Mouse (Mus musculus) limb, embryonic 15.5 days (tissue): ENCODE measurements at regions not wholly inside any gene's neighbourhood (a gene's known extent, or its start where the extent isn't known, plus 50 kb on each side); places are given as distances from the start of the nearest gene placed in this dataset.

Experiments
- ATAC-seq: fragments of 200-750 bp; cut with Nextera tagmentation; 2 replicates; pipeline ENCODE4 v1.8.0; 2017; ENCODE audit warnings: low read depth, moderate TSS enrichment; ENCODE audit not compliant: insufficient number of reproducible peaks, low FRiP score, low TSS enrichment
- H3K27ac ChIP-seq: fragments of 300-500 bp; sonication (generic); 2 replicates; pipeline ENCODE4 v1.5.1; 2015; ENCODE audit warnings: moderate library complexity, mild to moderate bottlenecking, inconsistent platforms
- H3K27me3 ChIP-seq: fragments of 300-500 bp; sonication (generic); 2 replicates; pipeline ENCODE4 v1.6.1; 2015; ENCODE audit warnings: inconsistent platforms
- H3K36me3 ChIP-seq: fragments of 300-500 bp; sonication (generic); 2 replicates; pipeline ENCODE4 v1.6.1; 2015; ENCODE audit warnings: inconsistent platforms
- H3K4me1 ChIP-seq: fragments of 300-500 bp; sonication (generic); 2 replicates; pipeline ENCODE4 v1.6.1; 2015; ENCODE audit warnings: inconsistent platforms
- H3K4me2 ChIP-seq: fragments of 300-500 bp; sonication (generic); 2 replicates; pipeline ENCODE4 v1.6.1; 2015; ENCODE audit warnings: mild to moderate bottlenecking, inconsistent platforms
- H3K4me3 ChIP-seq: fragments of 300-500 bp; sonication (generic); 2 replicates; pipeline ENCODE4 v1.5.1; 2015; ENCODE audit warnings: mild to moderate bottlenecking, inconsistent platforms
- H3K9ac ChIP-seq: fragments of 300-500 bp; sonication (generic); 2 replicates; pipeline ENCODE4 v1.6.1; 2015; ENCODE audit warnings: inconsistent platforms
- H3K9me3 ChIP-seq: fragments of 300-500 bp; sonication (generic); 2 replicates; pipeline ENCODE4 v1.6.1; 2016; ENCODE audit warnings: inconsistent platforms
- WGBS: fragments of 180-500 bp; shearing (Covaris S2); methylation state at CpG from one replicate; pipeline ENCODE4 v1.1.7; 2015; 5-methylcytosine and 5-hydroxymethylcytosine counted together

- 72% methylated on average over 22 of the region's 22 CpGs for WGBS
- H3K9ac ChIP-seq = no peak overlapping the region
- no peaks in the 10 kb centered on the region for H3K36me3 ChIP-seq
- H3K4me3 ChIP-seq = no peak overlapping the region
- ATAC-seq = peak; percentile 62; the same call in 1 of the 2 replicates
- H3K27ac ChIP-seq = no peak overlapping the region
- H3K4me2 ChIP-seq = no peak overlapping the region
- no peaks in the 10 kb centered on the region for H3K27me3 ChIP-seq
- H3K9me3 ChIP-seq = no peaks in the 10 kb centered on the region
- H3K4me1 ChIP-seq = peaks cover 5% of the 10 kb centered on the region; the same call in 1 of the 2 replicates
Measured at GRCm38 (mm10) chr15:25536451-25537334, 85.6 kb upstream of the Myo10 start.

DNA sequence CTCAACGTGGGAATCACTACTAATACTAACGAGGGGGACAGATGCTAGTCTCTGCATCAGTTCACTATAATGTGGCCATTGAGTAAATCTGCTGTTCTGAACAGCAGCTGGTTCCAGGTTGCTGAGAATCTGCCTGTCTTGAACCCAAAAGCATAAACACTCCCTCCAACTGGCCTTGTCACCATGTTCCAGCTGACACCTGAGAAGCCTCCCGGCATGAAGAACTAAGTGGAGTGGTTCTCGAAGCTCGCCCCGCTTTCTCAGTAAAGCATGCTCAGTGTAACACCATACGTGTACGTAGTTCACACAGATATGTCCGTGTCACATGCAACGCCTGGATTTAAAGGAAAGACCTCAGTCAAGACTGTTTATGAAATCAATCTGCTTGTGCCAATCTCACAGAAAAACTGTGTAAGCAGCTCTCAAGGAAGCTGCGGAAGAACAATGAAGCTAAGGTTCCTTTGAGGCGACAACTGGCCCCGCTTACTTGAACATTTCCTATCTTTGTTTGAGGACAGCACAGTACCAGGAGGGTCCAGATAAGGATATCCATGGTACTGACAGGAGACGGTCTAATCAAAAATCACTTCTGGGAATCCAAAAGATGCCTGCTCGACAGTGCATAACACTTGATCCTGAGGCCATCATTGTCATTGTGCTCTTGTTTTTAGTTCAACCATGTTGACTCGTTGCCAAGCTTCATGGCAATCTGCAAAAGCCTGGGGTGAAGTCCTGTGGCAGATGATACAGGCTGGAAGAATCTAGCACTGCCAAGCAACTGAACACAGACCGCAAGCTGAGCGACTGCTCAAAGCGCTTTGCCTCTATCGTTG is 82.8 kb upstream of the Myo10 start:
- H3K9me3 ChIP-seq = no peaks in the 10 kb centered on the region
- H3K36me3 ChIP-seq = no peaks in the 10 kb centered on the region
- WGBS = 64% methylated on average over 20 of the region's 20 CpGs
- no peaks in the 10 kb centered on the region for H3K27me3 ChIP-seq
- no peak overlapping the region for H3K27ac ChIP-seq
- H3K4me1 ChIP-seq = peaks cover 5% of the 10 kb centered on the region; the same call in 1 of the 2 replicates
- ATAC-seq = no peak
- no peak overlapping the region for H3K9ac ChIP-seq
- no peak overlapping the region for H3K4me3 ChIP-seq
- H3K4me2 ChIP-seq = no peak overlapping the region

DNA sequence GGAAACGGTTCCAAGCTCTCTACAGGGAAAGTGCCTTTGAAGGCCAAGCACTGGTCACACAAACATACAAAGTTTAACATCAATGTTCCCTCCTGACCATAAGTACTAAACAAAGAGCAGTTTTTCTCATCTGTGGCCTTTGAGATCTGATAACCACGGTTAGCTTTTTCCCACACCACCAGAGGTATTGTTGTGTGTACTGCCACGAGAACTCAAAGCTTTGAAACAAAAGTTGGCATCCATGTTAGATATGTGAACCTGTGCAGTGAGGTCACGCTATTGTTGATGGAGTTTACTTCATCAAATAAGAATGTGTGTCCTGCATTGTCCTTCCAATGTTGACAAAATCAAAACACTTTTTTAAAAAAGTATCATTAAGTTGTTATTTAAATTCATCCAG is 79.9 kb upstream of the Myo10 start:
- Histone ChIP-seq H3K4me2 (no peak overlapping the region), H3K9ac (no peak overlapping the region), H3K4me3 (no peak overlapping the region), H3K27ac (no peak overlapping the region), H3K27me3 (no peaks in the 10 kb centered on the region), H3K4me1 (peaks cover 6% of the 10 kb centered on the region), H3K36me3 (no peaks in the 10 kb centered on the region), H3K9me3 (no peaks in the 10 kb centered on the region)
- WGBS = 90% methylated on average over 4 of the region's 4 CpGs
- ATAC-seq = no peak

GRCm38 (mm10) chr15:25546185-25546584 is 76.1 kb upstream of the Myo10 start:
- H3K9me3 ChIP-seq = no peaks in the 10 kb centered on the region
- H3K27ac ChIP-seq = no peak overlapping the region
- peaks cover 2% of the 10 kb centered on the region; the same call in 1 of the 2 replicates for H3K4me1 ChIP-seq
- no peak overlapping the region for H3K9ac ChIP-seq
- WGBS = 20% methylated on average over 4 of the region's 4 CpGs
- ATAC-seq = no peak
- H3K36me3 ChIP-seq = no peaks in the 10 kb centered on the region
- no peak overlapping the region for H3K4me2 ChIP-seq
- H3K4me3 ChIP-seq = no peak overlapping the region
- no peaks in the 10 kb centered on the region for H3K27me3 ChIP-seq

DNA sequence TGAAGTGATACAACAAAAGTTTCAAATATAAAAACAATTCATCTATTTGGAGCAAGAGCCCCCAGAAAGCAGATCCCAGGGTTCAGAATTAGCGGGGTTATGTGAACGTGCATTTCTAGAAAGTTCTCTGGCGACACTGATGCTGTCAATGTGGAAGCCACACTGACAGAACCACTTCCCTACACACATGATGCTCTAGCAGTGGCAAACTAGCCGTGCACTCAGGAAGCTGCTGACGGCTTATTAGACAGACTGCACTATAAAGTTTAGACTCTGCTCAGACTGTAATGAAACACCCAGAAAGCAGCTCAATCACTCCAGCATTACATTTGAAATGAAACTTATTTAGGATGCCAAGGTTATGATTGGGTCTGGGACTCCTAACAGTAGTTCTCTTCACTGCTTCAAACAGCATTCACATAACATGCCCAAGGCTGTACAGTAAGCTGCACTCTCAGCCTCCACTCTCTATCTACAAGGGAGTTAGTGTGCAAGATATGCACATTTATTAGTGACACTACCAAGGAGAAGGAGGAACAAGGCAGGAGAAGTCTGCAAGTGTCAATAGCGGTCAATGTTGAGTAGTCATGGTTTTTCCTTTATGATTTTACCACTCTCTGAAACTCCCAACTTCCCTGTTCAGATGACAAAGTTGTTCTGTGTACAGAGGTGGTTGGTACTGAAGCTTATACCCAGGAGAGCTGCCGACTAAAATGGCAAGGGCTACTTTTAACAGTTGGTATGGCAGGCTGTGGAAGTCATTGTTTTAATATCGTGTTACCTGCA is 71.9 kb upstream of the Myo10 start:
- 69% methylated on average over 8 of the region's 8 CpGs for WGBS
- H3K4me3 ChIP-seq = no peak overlapping the region
- ATAC-seq = no peak
- no peaks in the 10 kb centered on the region for H3K27me3 ChIP-seq
- no peaks in the 10 kb centered on the region for H3K36me3 ChIP-seq
- H3K27ac ChIP-seq = no peak overlapping the region
- no peaks in the 10 kb centered on the region for H3K9me3 ChIP-seq
- no peak overlapping the region for H3K9ac ChIP-seq
- H3K4me1 ChIP-seq = peaks cover 2% of the 10 kb centered on the region; the same call in 1 of the 2 replicates
- no peak overlapping the region for H3K4me2 ChIP-seq

DNA sequence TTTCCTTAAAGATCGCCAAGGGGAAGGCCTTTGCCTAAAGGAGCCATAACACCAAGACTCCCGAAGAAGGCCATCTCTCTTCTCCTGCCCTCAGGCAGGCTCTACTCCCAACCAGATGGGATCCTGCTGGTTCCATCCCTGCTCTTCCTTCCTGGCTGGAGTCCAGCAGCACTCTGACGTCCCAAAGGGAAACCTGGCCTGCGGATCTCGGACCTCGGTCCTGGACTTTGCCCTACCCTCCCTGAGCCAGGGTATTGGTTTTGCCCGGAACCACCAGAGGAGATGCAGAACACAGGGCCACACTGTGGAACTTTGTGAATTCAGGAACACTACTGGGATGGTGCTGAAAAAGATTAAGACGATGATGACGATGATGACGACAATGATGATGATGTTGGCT is 67.4 kb upstream of the Myo10 start:
- Histone ChIP-seq H3K4me1 (no peaks in the 10 kb centered on the region), H3K9ac (no peak overlapping the region), H3K4me3 (no peak overlapping the region), H3K27ac (no peak overlapping the region), H3K27me3 (no peaks in the 10 kb centered on the region), H3K36me3 (no peaks in the 10 kb centered on the region), H3K4me2 (no peak overlapping the region), H3K9me3 (no peaks in the 10 kb centered on the region)
- 90% methylated on average over 10 of the region's 10 CpGs for WGBS
- no peak for ATAC-seq

DNA sequence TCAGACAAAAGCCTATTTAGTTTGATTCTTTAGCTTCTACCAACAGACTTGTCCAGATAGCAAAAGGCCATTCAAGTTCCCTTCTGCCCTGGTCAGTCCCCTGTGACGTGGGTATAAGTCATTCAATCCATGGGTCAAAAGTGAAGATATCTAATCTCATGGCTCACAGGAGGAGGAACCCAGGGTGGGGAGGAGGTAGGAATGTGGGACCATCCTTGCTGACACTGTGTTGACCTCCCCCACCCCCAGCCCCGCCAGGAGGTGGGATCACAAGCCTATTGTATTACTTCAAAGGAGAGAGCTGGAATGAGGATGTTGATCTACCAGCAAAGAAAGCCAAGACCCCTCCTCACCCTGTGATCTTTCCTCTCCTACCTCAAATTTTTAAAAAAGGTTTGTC is 66.5 kb upstream of the Myo10 start:
- Histone ChIP-seq H3K4me3 (no peak overlapping the region), H3K9me3 (no peaks in the 10 kb centered on the region), H3K9ac (no peak overlapping the region), H3K36me3 (no peaks in the 10 kb centered on the region), H3K4me2 (no peak overlapping the region), H3K27me3 (no peaks in the 10 kb centered on the region), H3K4me1 (no peaks in the 10 kb centered on the region), H3K27ac (no peak overlapping the region)
- ATAC-seq = no peak
- 42% methylated on average over 2 of the region's 2 CpGs for WGBS

- no peak overlapping the region for H3K27ac ChIP-seq
- no peak overlapping the region for H3K4me3 ChIP-seq
- no peaks in the 10 kb centered on the region for H3K9me3 ChIP-seq
- WGBS = 84% methylated on average over 8 of the region's 8 CpGs
- no peak overlapping the region for H3K9ac ChIP-seq
- no peak for ATAC-seq
- no peaks in the 10 kb centered on the region for H3K4me1 ChIP-seq
- no peak overlapping the region for H3K4me2 ChIP-seq
- H3K36me3 ChIP-seq = no peaks in the 10 kb centered on the region
- no peaks in the 10 kb centered on the region for H3K27me3 ChIP-seq
Measured at GRCm38 (mm10) chr15:25557566-25557965, 64.8 kb upstream of the Myo10 start.

DNA sequence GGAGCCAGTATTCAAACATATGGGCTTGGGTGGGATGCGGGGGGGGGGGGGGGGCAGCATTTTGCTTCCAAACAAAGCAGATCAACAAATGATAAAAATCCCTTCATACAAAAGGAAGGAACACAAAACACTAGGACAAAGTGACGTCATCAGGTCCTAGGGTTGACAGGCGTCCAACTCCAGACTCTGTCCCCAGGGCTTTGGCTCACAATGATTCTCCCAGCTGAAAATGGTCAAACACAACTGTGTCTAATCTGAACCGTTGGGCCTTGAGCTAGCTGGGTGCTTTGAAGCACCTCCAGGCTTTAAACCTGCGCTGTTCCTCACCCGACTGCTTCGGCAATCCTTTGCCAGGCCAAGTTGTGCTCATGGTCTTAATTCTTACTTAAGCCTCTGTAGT is 64.1 kb upstream of the Myo10 start:
- Histone ChIP-seq H3K9ac (no peak overlapping the region), H3K9me3 (no peaks in the 10 kb centered on the region), H3K4me3 (no peak overlapping the region), H3K27me3 (no peaks in the 10 kb centered on the region), H3K4me1 (no peaks in the 10 kb centered on the region), H3K27ac (no peak overlapping the region), H3K36me3 (no peaks in the 10 kb centered on the region), H3K4me2 (no peak overlapping the region)
- no peak for ATAC-seq
- WGBS = 72% methylated on average over 7 of the region's 7 CpGs

- ATAC-seq = no peak
Measured at GRCm38 (mm10) chr15:25563641-25564040, 58.7 kb upstream of the Myo10 start.

GRCm38 (mm10) chr15:25572495-25572894 is 49.8 kb upstream of the Myo10 start:
- no peaks in the 10 kb centered on the region for H3K9me3 ChIP-seq
- H3K27ac ChIP-seq = no peak overlapping the region
- no peak overlapping the region for H3K4me3 ChIP-seq
- no peaks in the 10 kb centered on the region for H3K27me3 ChIP-seq
- no peak overlapping the region for H3K4me2 ChIP-seq
- no peak overlapping the region for H3K9ac ChIP-seq
- ATAC-seq = no peak
- H3K36me3 ChIP-seq = no peaks in the 10 kb centered on the region
- H3K4me1 ChIP-seq = peaks cover 3% of the 10 kb centered on the region; the same call in 1 of the 2 replicates
- 50% methylated on average over 6 of the region's 6 CpGs for WGBS

More at GRCm38 (mm10) chr15:25563641-25564040, 58.7 kb upstream of the Myo10 start:
- Histone ChIP-seq H3K27me3 (no peaks in the 10 kb centered on the region), H3K4me3 (no peak overlapping the region), H3K9me3 (no peaks in the 10 kb centered on the region), H3K36me3 (no peaks in the 10 kb centered on the region), H3K4me2 (no peak overlapping the region), H3K27ac (no peak overlapping the region), H3K4me1 (peaks cover 4% of the 10 kb centered on the region; the same call in 1 of the 2 replicates), H3K9ac (no peak overlapping the region)
- 85% methylated on average over 7 of the region's 7 CpGs for WGBS
